Mouse (Mus musculus): Measurements from ENCODE around the gene Ift52.

Ift52 gene

DNA sequence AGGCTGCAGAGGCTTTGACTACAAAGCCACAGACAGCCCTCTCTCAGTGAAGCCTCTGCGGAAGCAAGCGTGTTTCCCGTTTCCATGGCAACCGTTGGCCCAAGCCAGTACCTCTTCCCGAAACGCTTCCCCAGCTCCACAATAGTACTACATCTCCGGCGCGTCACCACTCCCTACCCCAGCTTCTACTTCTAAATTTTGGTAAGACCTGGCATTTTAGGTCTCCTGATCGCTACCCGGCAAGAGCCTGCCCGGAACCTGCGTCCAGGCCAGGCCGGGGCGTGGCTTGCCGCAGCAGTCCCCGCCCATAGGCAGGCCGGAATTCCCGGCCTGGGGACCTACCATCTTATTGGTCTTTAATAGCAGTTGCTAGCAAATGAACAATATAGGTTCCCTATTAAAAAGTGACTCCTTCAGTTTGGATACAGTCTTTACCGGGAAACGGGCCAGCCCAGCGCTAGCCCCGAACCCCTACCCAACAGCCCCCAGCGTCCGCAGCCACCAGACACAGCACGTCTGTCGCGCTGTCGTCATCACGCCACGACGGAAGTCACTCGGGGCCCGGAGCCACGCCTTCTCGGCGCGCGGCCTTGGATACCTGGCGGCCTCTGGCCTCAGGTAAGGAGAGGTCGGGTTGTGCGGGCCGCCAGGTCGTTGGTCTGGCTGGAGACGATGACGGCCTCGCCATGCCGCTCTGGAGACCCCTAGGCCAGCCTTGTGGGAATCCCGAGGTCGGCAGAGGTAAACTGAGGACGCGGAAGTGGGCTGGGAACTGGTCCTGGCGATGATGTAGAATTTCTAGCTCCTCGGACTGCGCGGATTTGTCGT lies at the start of gene Ift52:
Gene Ift52 (plus strand): TSS at position 439 of the 828 bp plus-strand sequence.
- peak; percentile 92 for DNase-seq (ENCODE audit: low spot score)

DNA sequence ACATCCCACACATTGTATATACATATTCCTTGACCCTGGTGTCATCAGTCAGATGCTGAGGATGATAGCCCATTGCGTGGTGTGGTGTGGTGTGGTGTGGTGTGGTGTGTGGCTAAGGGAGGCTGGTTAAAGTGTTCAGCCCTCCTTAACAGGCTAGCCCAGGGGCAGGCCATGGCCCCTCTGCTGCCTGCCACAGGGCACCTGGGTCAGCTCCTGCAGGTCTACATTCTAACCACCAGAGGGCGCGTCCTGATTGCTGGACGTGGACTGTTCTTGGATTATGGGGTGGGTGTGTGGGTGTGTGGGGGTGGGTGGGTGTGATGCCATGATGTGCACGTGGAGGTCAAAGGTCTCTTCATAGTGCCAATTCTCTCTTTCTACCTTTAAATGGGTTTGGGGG lies 48.8 kb upstream of the Ift52 start:
- peak; percentile 75 for DNase-seq (ENCODE audit: low spot score)

DNA sequence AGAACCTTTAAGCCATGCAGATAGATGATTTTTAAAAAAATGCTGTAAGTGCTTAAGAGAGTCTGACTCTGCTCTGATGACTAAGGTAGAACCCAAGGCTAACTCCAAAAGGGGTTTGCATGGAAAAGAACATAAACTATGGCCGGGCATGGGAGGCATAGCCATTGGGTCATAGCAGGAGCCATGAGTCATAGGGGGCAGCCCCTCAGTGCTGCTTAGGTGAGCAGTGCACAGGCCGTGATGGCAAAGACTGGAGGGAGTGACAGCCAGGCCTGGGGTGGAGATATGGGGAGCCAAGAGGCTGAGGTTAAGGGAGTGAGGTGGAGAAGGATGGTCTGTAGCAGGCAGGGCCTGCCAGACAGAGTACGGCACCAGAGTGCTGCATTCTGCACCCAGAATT lies 48.1 kb upstream of the Ift52 start:
- no peak for DNase-seq (ENCODE audit: low spot score)

DNA sequence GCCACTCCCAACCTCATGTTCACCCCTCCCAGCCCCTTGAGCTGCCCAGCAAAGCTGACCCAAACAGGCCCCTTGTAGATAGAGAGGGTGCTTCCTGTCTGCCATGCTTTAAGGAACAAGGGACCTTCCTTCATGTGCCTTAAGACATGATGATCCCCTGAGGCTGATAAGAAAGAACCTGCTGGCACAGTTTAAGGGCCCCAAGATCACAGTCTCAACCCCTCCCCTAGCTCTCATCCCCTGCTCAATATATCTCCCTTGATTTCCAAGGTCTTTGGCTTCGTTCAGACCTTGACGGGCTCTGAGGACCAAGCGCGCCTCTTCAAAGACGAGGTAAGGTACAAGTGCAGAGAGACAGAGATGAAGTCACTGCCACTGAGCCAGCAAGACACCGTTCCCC lies 46.3 kb upstream of the Ift52 start:
- DNase-seq (ENCODE audit: low spot score) = no peak

DNA sequence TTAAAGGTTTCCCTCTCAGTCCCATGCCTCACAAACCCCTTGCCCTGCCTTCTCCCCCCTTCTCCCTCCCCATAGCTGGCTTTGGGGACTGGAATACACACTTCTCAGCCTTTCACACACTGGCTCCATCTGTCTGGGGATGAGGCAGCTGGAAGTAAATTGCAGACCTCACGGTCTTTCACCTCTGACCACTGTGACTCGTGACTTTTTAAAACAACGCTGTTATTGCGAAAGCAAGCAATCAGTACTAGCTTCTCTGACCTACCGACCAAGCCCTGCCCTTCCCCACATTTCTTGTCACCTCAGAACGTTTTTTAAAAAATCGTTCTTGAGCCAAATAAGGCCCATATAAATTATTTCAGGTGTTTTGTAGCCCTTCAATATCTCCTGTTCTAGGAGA lies 44.4 kb upstream of the Ift52 start:
- DNase-seq (ENCODE audit: low spot score) = peak; percentile 38

DNA sequence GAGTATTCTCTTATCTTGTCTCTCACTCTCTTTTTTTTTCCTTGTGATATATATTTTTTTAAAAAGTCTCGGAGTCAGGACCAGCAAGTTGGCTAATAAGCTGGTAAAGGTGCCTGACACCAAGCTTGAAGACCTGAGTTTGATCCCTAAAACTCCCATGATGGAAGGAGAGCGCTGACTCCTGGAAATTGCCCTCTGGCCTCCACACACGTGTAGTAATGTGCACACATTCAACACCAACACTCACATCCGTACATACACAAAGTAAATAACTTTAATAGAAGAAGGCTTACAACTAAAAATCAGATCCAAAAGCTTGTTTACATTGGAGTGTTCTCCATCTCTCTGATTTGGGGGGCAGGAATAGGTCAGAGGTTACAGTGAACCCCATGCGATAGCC lies 43.9 kb upstream of the Ift52 start:
- DNase-seq (ENCODE audit: low spot score) = no peak

DNA sequence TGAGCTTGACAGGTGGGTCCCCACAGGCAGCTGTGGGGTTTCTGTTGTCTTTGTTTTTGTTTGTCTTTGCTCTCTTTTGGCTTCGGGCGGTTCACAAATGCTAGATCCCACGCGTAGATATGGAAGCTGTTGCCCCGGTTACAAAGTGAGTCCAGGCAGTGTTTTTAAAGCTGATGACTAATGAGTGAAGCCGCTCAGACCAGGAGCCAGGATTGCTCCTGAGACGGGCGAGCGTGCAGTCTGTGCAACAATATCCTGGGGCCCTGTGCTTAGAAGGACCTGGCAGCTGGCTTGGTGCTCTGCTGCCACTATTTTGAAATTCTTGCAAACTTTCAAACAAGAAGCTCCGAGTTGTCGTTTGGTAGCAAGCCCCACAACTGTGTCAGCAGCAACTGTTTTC lies 43.5 kb upstream of the Ift52 start:
- peak; percentile 55 for DNase-seq (ENCODE audit: low spot score)

DNA sequence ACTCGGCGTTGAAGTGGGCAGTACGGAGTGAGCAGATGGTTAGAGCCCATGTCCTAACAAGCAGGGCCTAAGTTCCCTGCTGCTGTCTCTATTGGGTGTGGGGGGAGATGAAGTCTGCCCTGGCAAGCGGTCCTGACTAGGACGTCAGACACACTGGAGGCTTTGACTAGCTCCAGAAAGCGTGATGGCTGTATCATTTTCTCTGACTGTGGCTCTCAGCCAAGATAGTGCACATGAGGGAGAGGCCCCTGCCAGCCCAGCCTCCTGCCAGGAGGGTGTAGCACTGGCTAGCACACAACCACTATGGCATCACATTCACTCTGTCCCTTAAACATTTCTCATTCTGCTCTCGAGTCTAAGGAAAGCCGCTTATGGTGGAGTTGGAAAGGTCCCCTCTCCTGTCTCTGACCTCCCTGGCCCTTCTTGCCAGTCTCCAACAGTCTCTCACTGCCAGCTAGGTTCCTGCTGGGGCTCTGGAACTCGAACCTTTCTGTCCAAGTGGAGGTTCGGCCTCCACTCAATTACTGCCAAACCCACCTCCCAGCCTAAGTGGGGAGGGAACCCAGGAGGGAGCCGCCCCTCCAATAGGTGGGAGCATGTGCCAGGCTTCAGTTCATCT lies 41.9 kb upstream of the Ift52 start:
- no peak for DNase-seq (ENCODE audit: low spot score)

DNA sequence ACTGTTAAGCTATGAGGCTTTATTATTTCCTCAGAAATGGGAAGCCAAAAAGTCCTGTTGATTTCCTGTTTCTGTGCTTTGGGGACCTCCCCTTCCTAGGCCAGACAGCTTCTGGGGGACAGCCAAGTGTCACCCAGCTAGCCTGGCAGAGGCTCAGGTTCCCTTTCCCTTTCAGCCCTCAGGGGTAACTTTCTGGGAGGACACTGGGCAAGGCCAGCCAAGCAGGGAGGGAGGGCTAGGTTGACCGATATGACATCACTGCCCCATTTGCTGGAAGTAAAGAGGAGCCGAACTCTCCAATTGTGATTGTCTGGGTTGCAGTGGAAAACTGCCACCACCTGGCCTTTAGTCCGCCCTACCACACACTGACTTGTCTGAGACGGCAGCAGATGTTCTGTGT lies 41.2 kb upstream of the Ift52 start:
- no peak for DNase-seq (ENCODE audit: low spot score)

DNA sequence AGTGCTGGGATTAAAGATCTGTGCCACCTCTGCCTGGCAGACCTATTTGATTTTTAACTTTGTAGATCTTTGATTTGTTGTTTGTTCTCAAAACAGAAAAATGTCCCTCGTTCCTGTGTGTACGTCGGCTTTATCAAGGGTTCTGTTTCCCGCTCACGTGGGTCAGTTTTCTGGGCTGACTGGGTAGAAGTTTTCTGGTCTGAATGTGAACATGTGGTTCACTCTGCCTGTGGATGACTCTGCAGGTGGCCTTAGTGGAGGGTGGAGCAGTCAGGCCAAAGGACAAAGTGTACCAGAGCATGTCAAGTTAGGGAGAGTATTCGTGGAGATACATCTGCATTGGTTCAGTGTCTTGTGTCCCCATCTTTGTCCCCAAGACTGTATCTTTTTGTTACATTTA lies 32.8 kb upstream of the Ift52 start:
- no peak for DNase-seq (ENCODE audit: low spot score)

DNA sequence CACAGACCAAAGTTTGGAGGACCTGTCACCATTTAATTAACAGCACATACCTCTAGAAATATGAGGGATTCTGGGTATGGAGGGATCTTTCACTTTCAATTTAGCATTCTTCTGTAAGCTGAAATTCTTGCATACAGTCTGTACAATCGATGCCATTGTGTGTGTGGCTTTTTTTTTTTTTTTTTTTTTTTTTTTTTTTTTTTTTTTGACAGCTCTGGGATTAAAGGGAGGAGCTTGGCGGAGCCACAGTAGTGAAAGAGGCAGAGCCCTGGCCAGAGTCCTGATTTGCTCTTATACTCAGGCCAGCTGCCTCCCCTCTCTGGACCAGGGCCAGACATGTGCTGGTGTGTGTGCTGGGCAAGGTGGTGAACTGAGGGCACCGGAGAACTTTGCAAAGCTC lies 31.2 kb upstream of the Ift52 start:
- DNase-seq (ENCODE audit: low spot score) = no peak

DNA sequence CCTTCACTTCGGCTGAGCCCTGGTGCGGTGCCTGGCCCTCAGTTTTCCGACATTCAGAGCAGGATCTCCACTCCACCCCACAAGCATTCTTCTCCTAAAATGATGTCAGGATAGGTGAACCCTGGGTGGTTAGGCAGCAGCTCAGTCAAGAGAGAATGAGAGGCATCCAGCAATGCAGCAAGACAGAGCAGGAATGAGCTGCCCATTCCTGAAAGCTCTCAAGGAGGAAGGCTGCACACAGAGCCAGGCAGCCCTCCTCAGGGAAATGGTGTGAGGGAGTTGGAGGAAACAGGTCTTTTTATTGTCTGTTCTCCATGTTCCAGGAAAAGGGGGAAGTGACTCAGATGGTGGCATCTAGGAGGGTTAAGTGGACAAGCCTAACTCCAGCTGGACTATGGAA lies 30.4 kb upstream of the Ift52 start:
- DNase-seq (ENCODE audit: low spot score) = no peak

DNA sequence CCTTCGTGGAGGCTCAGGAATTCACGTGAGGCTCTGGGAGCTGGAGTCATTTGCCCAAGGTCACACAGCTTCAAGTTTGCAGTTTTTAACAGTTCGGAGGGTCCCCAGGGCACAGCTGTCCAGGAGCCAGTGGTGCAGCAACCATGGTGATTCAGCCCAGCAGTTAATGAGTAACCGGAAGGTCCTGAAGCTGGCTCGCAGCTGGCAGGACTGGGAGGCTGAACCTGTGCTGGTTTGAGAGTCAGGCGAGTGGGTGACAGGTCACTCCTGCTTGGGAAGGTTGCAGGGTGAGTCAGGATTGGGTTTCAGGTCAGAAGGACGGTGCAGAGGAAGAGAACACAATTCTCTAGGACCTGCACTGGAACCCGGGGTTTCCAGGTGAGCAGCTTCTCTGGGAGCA lies 29.9 kb upstream of the Ift52 start, which contains the start of gene Sgk2:
Gene Sgk2 (plus strand): TSS at position 113 of the 400 bp plus-strand sequence.
- DNase-seq (ENCODE audit: low spot score) = no peak

DNA sequence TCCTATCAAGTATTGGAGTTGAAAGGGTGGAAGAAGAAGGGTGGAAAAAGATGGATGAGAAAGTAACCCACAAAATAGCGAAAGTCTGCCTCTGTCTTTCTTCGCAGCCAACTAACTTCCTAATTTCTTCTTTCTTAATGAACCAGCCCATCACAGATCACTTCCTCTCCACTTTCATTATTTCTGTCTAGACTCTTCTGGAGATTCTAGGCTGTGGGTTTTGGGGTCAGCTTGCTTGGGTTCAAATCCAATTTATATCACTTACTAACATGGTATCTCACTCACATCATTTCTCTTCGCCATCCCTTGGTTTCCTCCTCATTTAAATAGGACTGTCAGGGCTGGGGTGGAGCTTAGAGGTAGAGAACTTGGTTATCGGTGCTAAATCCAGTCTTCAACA lies 28.9 kb upstream of the Ift52 start:
- DNase-seq (ENCODE audit: low spot score) = no peak

DNA sequence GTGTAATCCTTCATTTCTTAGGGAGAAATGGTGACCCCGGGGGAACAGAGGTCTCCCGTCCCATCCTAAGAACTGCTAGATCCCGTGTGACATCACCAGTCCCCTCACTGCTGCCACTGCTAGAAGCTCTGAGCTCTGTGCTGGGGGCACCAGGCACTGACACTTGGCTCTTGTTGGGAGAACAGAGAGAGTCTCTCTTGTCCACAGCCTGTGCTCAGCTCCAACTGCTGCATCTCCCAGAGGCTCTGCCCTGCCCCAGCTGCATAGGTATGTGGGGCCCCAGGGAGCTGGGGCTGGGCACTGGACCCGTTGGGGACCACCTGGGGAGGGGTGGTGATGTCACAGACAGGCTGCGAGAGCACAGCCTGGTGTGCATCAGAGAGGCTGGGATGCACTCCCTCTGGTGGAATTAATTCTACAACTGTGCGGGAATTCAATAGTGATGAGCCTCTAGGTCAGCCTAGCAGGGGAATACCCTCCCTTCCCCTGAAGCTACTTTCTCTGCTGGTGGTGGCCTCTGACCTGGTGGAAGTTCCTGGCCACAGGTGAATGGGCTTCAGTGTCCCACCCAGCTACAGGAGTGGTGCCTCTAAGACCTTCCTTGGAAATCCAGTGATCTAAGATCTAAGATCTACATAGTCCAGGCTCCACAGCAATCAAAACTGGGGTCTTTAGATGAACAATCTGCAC lies 25.6 kb upstream of the Ift52 start:
- DNase-seq (ENCODE audit: low spot score) = no peak

DNA sequence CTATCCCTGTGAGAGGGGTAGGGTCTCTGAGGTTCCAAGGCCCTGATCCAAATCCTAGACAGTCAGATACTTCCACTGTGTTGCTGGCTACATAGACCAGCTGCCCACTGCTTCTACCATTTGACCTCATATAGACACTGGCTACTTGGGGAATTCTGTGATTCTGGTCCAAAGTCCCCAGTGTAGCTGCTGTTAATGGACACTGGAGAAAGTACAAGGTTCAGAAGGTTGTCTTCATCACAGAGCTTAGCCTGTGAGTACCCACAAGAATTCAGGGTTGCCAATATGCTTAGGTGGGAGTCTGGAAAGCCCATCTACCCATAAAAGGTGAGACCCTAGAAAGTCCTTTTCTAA lies 25.1 kb upstream of the Ift52 start:
- no peak for DNase-seq (ENCODE audit: low spot score)

DNA sequence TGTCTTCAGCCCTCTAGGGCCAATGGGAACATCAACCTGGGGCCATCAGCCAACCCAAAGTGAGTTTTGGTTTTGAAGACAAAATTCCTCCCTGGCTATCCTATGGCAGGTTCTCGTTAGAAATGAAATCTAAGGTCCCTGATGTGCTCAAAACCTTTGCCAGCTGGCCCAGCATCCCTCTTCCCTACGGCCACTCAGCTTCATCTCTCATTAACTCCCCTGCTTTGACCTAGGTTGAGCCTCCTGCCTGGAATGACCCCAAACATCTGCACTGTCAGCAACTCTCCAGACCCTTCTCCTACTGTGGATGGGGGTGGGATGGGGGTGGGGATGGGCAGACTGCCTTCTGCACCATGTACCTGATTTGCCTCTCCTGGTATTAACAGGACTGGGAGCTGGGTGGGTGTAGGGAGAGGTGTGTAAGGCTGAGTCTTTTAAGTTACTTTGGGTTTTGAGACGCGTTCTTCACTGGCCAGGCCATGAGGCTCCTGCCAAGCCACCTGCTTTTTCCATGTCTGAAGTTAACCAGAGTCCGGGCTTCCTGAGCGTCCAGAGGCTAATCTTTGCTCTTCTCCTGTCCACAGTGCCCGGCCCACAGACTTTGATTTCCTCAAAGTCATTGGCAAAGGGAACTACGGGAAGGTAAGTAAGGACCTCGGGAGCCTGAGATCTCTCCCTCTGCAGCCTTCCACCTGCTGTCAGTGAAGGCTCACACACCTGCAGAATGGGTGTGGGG lies 23.1 kb upstream of the Ift52 start:
- DNase-seq (ENCODE audit: low spot score) = no peak

DNA sequence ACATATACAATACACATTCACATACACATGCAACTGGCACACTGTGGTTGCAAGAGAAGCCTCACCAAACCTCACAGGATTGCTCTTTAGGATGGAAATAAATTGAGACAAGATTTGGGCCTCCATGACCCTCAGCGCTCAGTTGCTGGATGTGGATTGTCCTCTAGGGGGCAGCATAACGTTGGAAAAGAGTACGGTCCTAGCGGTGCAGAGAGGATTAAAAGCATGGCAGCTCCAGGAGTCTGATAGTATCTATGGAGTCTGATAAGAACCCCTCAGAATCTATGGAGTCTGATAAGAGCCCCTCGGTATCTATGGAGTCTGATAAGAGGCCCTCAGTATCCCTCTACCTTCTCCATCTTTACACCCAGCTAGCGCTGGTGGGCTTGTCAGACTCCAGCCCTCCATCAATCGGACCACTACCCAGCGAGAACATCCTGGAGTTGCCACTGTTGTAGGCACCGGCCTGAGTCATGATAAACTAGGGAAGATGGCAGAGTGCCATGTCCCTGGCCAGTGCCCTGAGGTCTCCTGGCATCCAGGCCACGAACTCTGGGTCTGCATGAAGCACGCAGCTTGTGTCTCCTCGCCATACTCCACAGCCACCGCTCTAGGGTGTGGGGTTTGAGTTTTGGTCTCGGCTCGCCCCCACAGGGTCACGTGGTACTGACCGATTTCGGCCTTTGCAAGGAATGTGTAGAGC lies 18.5 kb upstream of the Ift52 start:
- DNase-seq (ENCODE audit: low spot score) = peak; percentile 93

DNA sequence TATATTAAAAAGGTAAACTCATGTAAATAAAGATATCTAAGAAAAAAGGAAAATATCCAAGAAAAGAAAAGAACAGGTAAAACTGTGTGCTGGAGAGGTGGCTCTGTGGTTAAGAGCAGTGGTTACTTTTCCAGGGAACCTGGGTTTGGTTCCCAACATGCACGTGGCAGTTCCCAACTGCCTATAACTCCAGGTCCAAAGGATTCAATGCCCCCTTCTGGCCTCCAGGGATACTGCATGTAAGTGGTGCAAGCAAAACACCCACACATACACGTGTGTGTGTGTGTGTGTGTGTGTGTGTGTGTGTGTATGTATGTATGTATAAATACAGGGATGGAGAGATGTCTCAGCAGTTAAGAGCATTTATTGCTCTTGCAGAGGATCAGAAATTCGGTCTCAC lies 17.4 kb upstream of the Ift52 start:
- peak; percentile 71 for DNase-seq (ENCODE audit: low spot score)

DNA sequence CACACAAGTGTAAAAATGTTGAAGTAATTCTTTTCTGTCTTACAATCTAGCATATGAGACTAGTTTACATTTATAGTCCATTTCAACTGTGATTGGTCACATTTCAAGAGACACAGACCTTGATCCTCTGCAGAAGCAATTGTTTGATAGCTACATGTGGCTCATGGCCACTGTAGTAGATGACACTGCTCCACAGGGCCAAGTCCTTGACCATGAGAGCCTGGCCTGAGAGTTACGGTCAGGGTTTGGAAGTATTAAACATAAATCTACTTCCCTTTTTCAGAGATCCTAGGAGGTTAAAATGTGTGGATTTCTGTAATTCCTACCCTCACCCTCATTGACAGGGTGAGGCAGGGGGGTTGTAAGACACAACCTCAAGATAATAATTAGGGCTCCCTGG lies 16.1 kb upstream of the Ift52 start:
- no peak for DNase-seq (ENCODE audit: low spot score)

DNA sequence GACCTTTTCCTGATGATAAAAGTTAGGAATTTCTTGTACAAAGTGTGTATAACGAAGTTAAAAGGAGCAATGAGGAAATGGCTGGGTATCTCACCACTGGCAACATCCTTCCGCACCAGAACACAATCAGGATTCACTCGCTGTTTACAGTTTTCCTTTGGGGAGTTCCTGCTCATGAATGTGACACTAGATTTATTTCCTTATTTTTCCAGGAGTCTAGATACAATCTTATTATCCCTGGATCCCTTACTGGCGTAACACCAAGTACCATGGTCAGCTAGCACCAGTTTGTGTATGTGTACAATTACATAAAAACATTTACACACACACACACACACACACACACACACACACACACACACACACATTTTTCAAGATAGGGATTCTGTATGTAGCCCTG lies 9.9 kb upstream of the Ift52 start:
- no peak for DNase-seq (ENCODE audit: low spot score)

DNA sequence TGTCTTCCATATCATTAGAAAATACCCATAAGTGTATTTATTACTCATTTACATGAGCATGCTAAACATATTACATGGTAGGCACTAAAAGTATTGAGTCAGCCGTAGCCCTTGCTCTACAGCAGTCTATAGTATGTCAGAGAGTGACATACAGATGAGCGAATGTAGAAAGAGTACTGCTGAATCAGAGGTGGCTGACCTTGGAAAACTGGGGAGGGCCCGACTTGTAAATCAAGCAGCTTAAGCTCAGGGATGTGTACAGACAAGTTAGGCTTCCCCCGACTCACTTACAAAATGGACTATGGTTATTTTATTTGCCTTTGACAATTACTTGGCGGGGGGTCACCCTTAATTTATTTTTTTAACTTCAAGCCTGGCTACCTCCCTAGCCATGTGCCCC lies 14.1 kb downstream of the Ift52 start:
- DNase-seq (ENCODE audit: low spot score) = no peak
